23 mouse cellular contexts compared by ENCODE assay signal in the genomic region with DNA sequence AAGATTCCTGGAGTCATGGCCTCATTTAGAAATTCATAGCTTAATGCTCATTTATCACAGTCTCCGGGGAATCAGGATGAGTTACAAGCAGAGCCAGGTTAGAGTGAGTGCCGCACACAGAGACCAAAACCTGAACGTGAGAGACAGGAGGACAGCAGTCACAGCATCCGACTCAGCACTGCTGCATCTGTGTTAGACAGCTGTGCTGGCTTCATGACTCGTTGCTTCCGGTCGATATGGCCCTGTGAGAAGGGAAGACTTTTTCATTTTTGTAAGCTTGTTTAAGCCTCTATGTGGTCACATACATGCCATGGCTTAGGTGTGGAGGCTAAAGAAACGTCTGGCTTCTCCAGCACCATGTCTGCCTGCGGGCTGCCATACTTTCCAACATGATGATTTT. TPM values are rescaled to one million over a fixed set of nuclear protein-coding genes. Genes with fewer than 3 reads are reported as not detected.
DNase-seq lines count a peak whose midpoint lies in the region; ATAC-seq lines count a peak whose summit lies in the region.
"Had no signal": no experiment of that assay in that cellular context is flagged by ENCODE, and none has a peak within 500 bp of the region (broad histone marks: within the 10 kb centered on the region; RNA-seq: fewer than 3 reads in every experiment).

No protein-coding gene starts in this region.

- intact Hi-C loops in heart, postnatal 36 days (cut with DNase I) = no loop called here

- no peak overlapping the region for H3K9ac ChIP-seq in liver, embryonic 16.5 days (ENCODE audit: low read depth, low read length)
- no peak overlapping the region for H3K9ac ChIP-seq in liver, embryonic 12.5 days
- H3K9ac ChIP-seq: embryonic facial prominence, embryonic 12.5 days; embryonic facial prominence, embryonic 15.5 days; heart, embryonic 13.5 days; hindbrain, embryonic 12.5 days; hindbrain, embryonic 15.5 days had no signal

- H3K4me3 ChIP-seq in liver, embryonic 16.5 days (ENCODE audit: low read depth, low read length) = no peak overlapping the region
- no peak overlapping the region for H3K4me3 ChIP-seq in liver, embryonic 12.5 days
- H3K4me3 ChIP-seq: embryonic facial prominence, embryonic 12.5 days; embryonic facial prominence, embryonic 15.5 days; heart, embryonic 13.5 days; hindbrain, embryonic 12.5 days; hindbrain, embryonic 15.5 days had no signal

- DNase-seq in heart, adult 11 months = peak; percentile 64
- DNase-seq in heart, postnatal 36 days = no peak
- peak; percentile 16 for DNase-seq in urinary bladder, adult 2 months (ENCODE audit: low spot score)
- no peak for DNase-seq in urinary bladder, postnatal 10 days (ENCODE audit: low spot score)
- no peak for DNase-seq in kidney, postnatal 4 days
- DNase-seq: adrenal gland, postnatal 10 days; adrenal gland, postnatal 36 days; cerebellum, adult 11 months; cerebellum, adult 2 months; cerebellum, adult 9-11 months; cerebellum, postnatal 25 days; gastrocnemius, postnatal 10 days; gastrocnemius, postnatal 36 days; heart, postnatal 14 days had no signal

- H3K36me3 ChIP-seq in liver, embryonic 16.5 days (ENCODE audit: control insufficient read depth, insufficient read depth) = peaks cover 29% of the 10 kb centered on the region
- peaks cover 79% of the 10 kb centered on the region for H3K36me3 ChIP-seq in liver, embryonic 12.5 days

- H3K4me1 ChIP-seq in liver, embryonic 16.5 days (ENCODE audit: control insufficient read depth, low read depth, low read length) = no peaks in the 10 kb centered on the region; the same call in 1 of the 2 replicates
- H3K4me1 ChIP-seq in liver, embryonic 12.5 days = peaks cover 5% of the 10 kb centered on the region; the same call in 1 of the 2 replicates
- H3K4me1 ChIP-seq: embryonic facial prominence, embryonic 12.5 days; embryonic facial prominence, embryonic 15.5 days; heart, embryonic 13.5 days; hindbrain, embryonic 12.5 days; hindbrain, embryonic 15.5 days had no signal

- no peak overlapping the region for H3K4me2 ChIP-seq in liver, embryonic 16.5 days (ENCODE audit: low read depth, low read length)
- H3K4me2 ChIP-seq in liver, embryonic 12.5 days = no peak overlapping the region
- H3K4me2 ChIP-seq: embryonic facial prominence, embryonic 12.5 days; embryonic facial prominence, embryonic 15.5 days; heart, embryonic 13.5 days; hindbrain, embryonic 12.5 days; hindbrain, embryonic 15.5 days had no signal

- ATAC-seq in liver, embryonic 16.5 days (ENCODE audit: low read depth) = no peak
- no peak for ATAC-seq in liver, embryonic 12.5 days
- ATAC-seq: forebrain, embryonic 16.5 days; Patski had no signal

- peak overlapping the region; percentile 54 for H3K27ac ChIP-seq in liver, embryonic 16.5 days (ENCODE audit: low read length)
- no peak overlapping the region for H3K27ac ChIP-seq in liver, embryonic 12.5 days
- H3K27ac ChIP-seq: embryonic facial prominence, embryonic 12.5 days; embryonic facial prominence, embryonic 15.5 days; heart, embryonic 13.5 days; hindbrain, embryonic 12.5 days; hindbrain, embryonic 15.5 days had no signal

- H3K9me3 ChIP-seq in liver, embryonic 16.5 days (replicated peaks; ENCODE audit: control insufficient read depth, low read length) = no peaks in the 10 kb centered on the region
- no peaks in the 10 kb centered on the region for H3K9me3 ChIP-seq in liver, embryonic 12.5 days (replicated peaks)
- H3K9me3 ChIP-seq: embryonic facial prominence, embryonic 12.5 days; embryonic facial prominence, embryonic 15.5 days; heart, embryonic 13.5 days; hindbrain, embryonic 12.5 days; hindbrain, embryonic 15.5 days had no signal

- no peaks in the 10 kb centered on the region for H3K27me3 ChIP-seq in liver, embryonic 16.5 days (ENCODE audit: control insufficient read depth, insufficient read depth, low read depth, low read length)
- no peaks in the 10 kb centered on the region for H3K27me3 ChIP-seq in liver, embryonic 12.5 days (replicated peaks)
- H3K27me3 ChIP-seq: embryonic facial prominence, embryonic 12.5 days; embryonic facial prominence, embryonic 15.5 days; heart, embryonic 13.5 days; hindbrain, embryonic 12.5 days; hindbrain, embryonic 15.5 days; Patski had no signal

- 66% methylated on average over 9 of the region's 9 CpGs for WGBS in liver, embryonic 16.5 days (ENCODE audit: insufficient replicate concordance)
- 74% methylated on average over 9 of the region's 9 CpGs for WGBS in liver, embryonic 12.5 days (ENCODE audit: insufficient replicate concordance)

RNA-seq across cellular contexts. Expression of a gene that starts 26.4 kb away (rescaled TPM):
- total RNA-seq in heart, postnatal 36 days (2021) = 1 to 10 TPM in 1 of 2 experiments, under 1 TPM in 1; 0.83 to 1.6 TPM
- polyA plus RNA-seq in liver, embryonic 16.5 days (2015; fragmentation: Nextera tagmentation; extraction: Ambion mirVana) = 2.0 and 3.9 TPM in 2 replicates
- 5.2 and 6.0 TPM in 2 replicates for polyA plus RNA-seq in liver, embryonic 12.5 days (2016; fragmentation: Nextera tagmentation; extraction: Ambion mirVana)
- 139 and 150 TPM in 2 replicates for polyA plus RNA-seq in urinary bladder, adult 2 months (2012; rRNA removed)

Comparison
In these comparisons a context has a peak if more than half of its experiments do, and no peak if none do; other contexts are left out.
1. DNase-seq: peak in heart, adult 11 months (single experiment) and urinary bladder, adult 2 months (single experiment); none in heart, postnatal 36 days (0 of 2), urinary bladder, postnatal 10 days (single experiment) and kidney, postnatal 4 days (0 of 2).
2. RNA of a gene that starts 26.4 kb away (polyA plus RNA-seq): 139 to 150 TPM in urinary bladder, adult 2 months; 5.2 to 6.0 TPM in liver, embryonic 12.5 days and 2.0 to 3.9 TPM in liver, embryonic 16.5 days; every median in the first group is over 10 times any median in the second.